Mouse (Mus musculus) thymus, adult 2 months (tissue): ENCODE measurements around the gene D930048N14Rik.

Source experiments
- CTCF ChIP-seq: fragments of 200-500 bp; IDR thresholded peaks from 2 replicates; pipeline ENCODE4 v1.5.1; 2012; ENCODE audit warnings: mild to moderate bottlenecking, control low read depth, low read length, moderate library complexity, borderline replicate concordance; ENCODE audit not compliant: control insufficient read depth, poor library complexity, insufficient read depth; ENCODE audit errors: extremely low read depth
- POLR2A ChIP-seq: fragments of 200-500 bp; IDR thresholded peaks from 2 replicates; pipeline ENCODE4 v1.6.1; 2012; ENCODE audit warnings: mild to moderate bottlenecking, low read length, control low read depth, moderate library complexity; ENCODE audit not compliant: control insufficient read depth, poor library complexity, insufficient read depth; ENCODE audit errors: extremely low read depth

GRCm38 (mm10) chr11:51643202-51643601 is 7.6 kb upstream of the D930048N14Rik start:
- TF ChIP-seq CTCF: no peak
- no peak for TF ChIP-seq POLR2A
